Mouse (Mus musculus) MEL (cell line): ENCODE results near the gene Ap4e1. TPM values are rescaled to one million over a fixed set of nuclear protein-coding genes. Genes with fewer than 3 reads are reported as not detected.
A peak's percentile ranks its signal among the peaks of the same experiment; 100 is the strongest.

ENCODE experiments used
- DNase-seq: peaks from one replicate; pipeline ENCODE4 v3.0.0; 2011; ENCODE audit warnings: low read depth, low spot score
- H3K27ac ChIP-seq: 2 replicates; pipeline ENCODE4 v1.5.1; 2012; ENCODE audit warnings: low read depth, mild to moderate bottlenecking, control low read depth, low read length, moderate library complexity; ENCODE audit not compliant: control insufficient read depth
- H3K27me3 ChIP-seq, 2 experiments: fragments of 150-350 bp in 1 of 2; sonication (generic) in 1 of 2; 2 replicates each; pipeline ENCODE4 v1.6.1; 2012; ENCODE audit warnings: low read length in 2 of 2, mild to moderate bottlenecking in 2 of 2, improper control_type of control experiment in 1 of 2, moderate library complexity in 1 of 2; ENCODE audit not compliant: insufficient read depth in 2 of 2, control insufficient read depth in 1 of 2
- H3K36me3 ChIP-seq, 2 experiments: 2 replicates each; pipeline ENCODE4 v1.6.1; 2012 to 2014; ENCODE audit warnings: low read length in 2 of 2, improper control_type of control experiment in 1 of 2, inconsistent platforms in 1 of 2, mild to moderate bottlenecking in 1 of 2; ENCODE audit not compliant: insufficient read depth in 2 of 2, control insufficient read depth in 1 of 2
- H3K4me1 ChIP-seq, 2 experiments: fragments of 150-350 bp in 1 of 2; sonication (generic) in 1 of 2; 2 replicates each; pipeline ENCODE4 v1.6.1; 2012; ENCODE audit warnings: low read length in 2 of 2, improper control_type of control experiment in 1 of 2, mild to moderate bottlenecking in 1 of 2; ENCODE audit not compliant: insufficient read depth in 2 of 2, control insufficient read depth in 1 of 2
- H3K4me3 ChIP-seq, 2 experiments: fragments of 150-350 bp in 1 of 2; sonication (generic) in 1 of 2; 2 replicates each; pipeline ENCODE4 v1.5.1; 2012; ENCODE audit warnings: low read depth in 2 of 2, low read length in 2 of 2, mild to moderate bottlenecking in 2 of 2, moderate library complexity in 2 of 2, control low read depth in 1 of 2, improper control_type of control experiment in 1 of 2; ENCODE audit not compliant: control insufficient read depth in 1 of 2, insufficient read depth in 1 of 2
- H3K79me2 ChIP-seq: 2 replicates; pipeline ENCODE4 v1.6.1; 2012; ENCODE audit warnings: mild to moderate bottlenecking, low read length, moderate library complexity; ENCODE audit not compliant: control insufficient read depth, poor library complexity, insufficient read depth
- H3K9ac ChIP-seq: 2 replicates; pipeline ENCODE4 v1.6.1; 2012; ENCODE audit warnings: low read depth, mild to moderate bottlenecking, control low read depth, low read length, moderate library complexity; ENCODE audit not compliant: control insufficient read depth, poor library complexity, severe bottlenecking
- H3K9me3 ChIP-seq: fragments of 150-350 bp; sonication (generic); replicated peaks from 2 replicates; pipeline ENCODE4 v1.6.1; 2012; ENCODE audit warnings: mild to moderate bottlenecking, low read length, improper control_type of control experiment, moderate library complexity; ENCODE audit not compliant: insufficient read depth
- BHLHE40 ChIP-seq: IDR thresholded peaks from 2 replicates; pipeline ENCODE4 v1.6.1; 2012; ENCODE audit warnings: low read depth, mild to moderate bottlenecking, inconsistent platforms, low read length, improper control_type of control experiment, borderline replicate concordance
- CHD1 ChIP-seq: IDR thresholded peaks from 2 replicates; pipeline ENCODE4 v1.6.1; 2012; ENCODE audit warnings: low read depth, mild to moderate bottlenecking, inconsistent platforms, low read length, improper control_type of control experiment
- CHD2 ChIP-seq: IDR thresholded peaks from 2 replicates; pipeline ENCODE4 v1.6.1; 2011; ENCODE audit warnings: low read length, improper control_type of control experiment
- CTCF ChIP-seq, 3 experiments: IDR thresholded peaks in 2 of 3; conservative IDR thresholded peaks in 1 of 3; 2 replicates each; pipeline ENCODE4 v1.5.1; 2011 to 2012; ENCODE audit warnings: low read length in 3 of 3, low read depth in 2 of 3, mild to moderate bottlenecking in 2 of 3, improper control_type of control experiment in 1 of 3, inconsistent platforms in 1 of 3, mixed read lengths in 1 of 3, moderate library complexity in 1 of 3; ENCODE audit not compliant: control insufficient read depth in 1 of 3, insufficient read depth in 1 of 3, poor library complexity in 1 of 3, severe bottlenecking in 1 of 3
- E2F4 ChIP-seq: IDR thresholded peaks from 2 replicates; pipeline ENCODE4 v1.6.1; 2011; ENCODE audit warnings: low read depth, low read length, improper control_type of control experiment, borderline replicate concordance
- ELF1 ChIP-seq: IDR thresholded peaks from 2 replicates; pipeline ENCODE4 v1.6.1; 2014; ENCODE audit warnings: low read depth, mild to moderate bottlenecking, inconsistent platforms, low read length, improper control_type of control experiment, moderate library complexity
- EP300 ChIP-seq, 2 experiments: IDR thresholded peaks; 2 replicates each; pipeline ENCODE4 v1.6.1; 2011; ENCODE audit warnings: improper control_type of control experiment in 2 of 2, low read length in 2 of 2, low read depth in 1 of 2, mild to moderate bottlenecking in 1 of 2
- ETS1 ChIP-seq: IDR thresholded peaks from 2 replicates; pipeline ENCODE4 v1.6.1; 2012; ENCODE audit warnings: low read depth, mild to moderate bottlenecking, inconsistent platforms, low read length, improper control_type of control experiment, moderate library complexity
- GABPA ChIP-seq: IDR thresholded peaks from 2 replicates; pipeline ENCODE4 v1.6.1; 2012; ENCODE audit warnings: low read depth, mild to moderate bottlenecking, inconsistent platforms, low read length, improper control_type of control experiment, moderate library complexity
- GATA1 ChIP-seq: IDR thresholded peaks from 2 replicates; pipeline ENCODE4 v1.6.1; 2011; ENCODE audit warnings: low read depth, low read length, improper control_type of control experiment
- HCFC1 ChIP-seq: IDR thresholded peaks from 2 replicates; pipeline ENCODE4 v1.6.1; 2012; ENCODE audit warnings: low read depth, mild to moderate bottlenecking, inconsistent platforms, low read length, improper control_type of control experiment, moderate library complexity
- JUND ChIP-seq: IDR thresholded peaks from 2 replicates; pipeline ENCODE4 v1.6.1; 2011; ENCODE audit warnings: low read depth, mild to moderate bottlenecking, improper control_type of control experiment, low read length
- KAT2A ChIP-seq: conservative IDR thresholded peaks from 2 replicates; pipeline ENCODE4 v1.6.1; 2012; ENCODE audit warnings: low read depth, low read length, improper control_type of control experiment, inconsistent platforms
- MAFK ChIP-seq: IDR thresholded peaks from 2 replicates; pipeline ENCODE4 v1.6.1; 2011; ENCODE audit warnings: low read depth, mild to moderate bottlenecking, low read length, improper control_type of control experiment, borderline replicate concordance
- MAX ChIP-seq: IDR thresholded peaks from 2 replicates; pipeline ENCODE4 v1.6.1; 2011; ENCODE audit warnings: low read length, improper control_type of control experiment
- MAZ ChIP-seq: IDR thresholded peaks from 2 replicates; pipeline ENCODE4 v1.6.1; 2012; ENCODE audit warnings: low read depth, mild to moderate bottlenecking, inconsistent platforms, low read length, improper control_type of control experiment
- MEF2A ChIP-seq: IDR thresholded peaks from 2 replicates; pipeline ENCODE4 v1.6.1; 2014; ENCODE audit warnings: low read depth, mild to moderate bottlenecking, inconsistent platforms, low read length, improper control_type of control experiment; ENCODE audit not compliant: poor library complexity, insufficient replicate concordance, severe bottlenecking; ENCODE audit errors: extremely low read depth
- MXI1 ChIP-seq: IDR thresholded peaks from 2 replicates; pipeline ENCODE4 v1.6.1; 2011; ENCODE audit warnings: mild to moderate bottlenecking, low read depth, low read length, improper control_type of control experiment
- MYB ChIP-seq: IDR thresholded peaks from 2 replicates; pipeline ENCODE4 v1.6.1; 2011; ENCODE audit warnings: mild to moderate bottlenecking, low read depth, low read length, improper control_type of control experiment
- MYC ChIP-seq: IDR thresholded peaks from 2 replicates; pipeline ENCODE4 v1.6.1; 2011; ENCODE audit warnings: low read depth, mild to moderate bottlenecking, low read length, improper control_type of control experiment, moderate library complexity
- POLR2A ChIP-seq, 2 experiments: IDR thresholded peaks; 2 replicates each; pipeline ENCODE4 v1.6.1; 2011 to 2012; ENCODE audit warnings: low read length in 2 of 2, mild to moderate bottlenecking in 2 of 2, control low read depth in 1 of 2, improper control_type of control experiment in 1 of 2, low read depth in 1 of 2, moderate library complexity in 1 of 2; ENCODE audit not compliant: control insufficient read depth in 1 of 2, insufficient read depth in 1 of 2, poor library complexity in 1 of 2
- POLR2AphosphoS2 ChIP-seq: IDR thresholded peaks from 2 replicates; pipeline ENCODE4 v1.6.1; 2011; ENCODE audit warnings: low read length, improper control_type of control experiment
- POLR2AphosphoS5 ChIP-seq: IDR thresholded peaks from 2 replicates; pipeline ENCODE4 v1.6.1; 2012; ENCODE audit warnings: low read depth, borderline replicate concordance, mild to moderate bottlenecking, inconsistent platforms, low read length, moderate library complexity, mixed read lengths
- RAD21 ChIP-seq: IDR thresholded peaks from 2 replicates; pipeline ENCODE4 v1.6.1; 2011; ENCODE audit warnings: mild to moderate bottlenecking, low read depth, low read length, improper control_type of control experiment
- RCOR1 ChIP-seq: IDR thresholded peaks from 2 replicates; pipeline ENCODE4 v1.6.1; 2012; ENCODE audit warnings: low read depth, mild to moderate bottlenecking, inconsistent platforms, low read length, improper control_type of control experiment
- SMC3 ChIP-seq: IDR thresholded peaks from 2 replicates; pipeline ENCODE4 v1.6.1; 2011; ENCODE audit warnings: low read depth, low read length, improper control_type of control experiment
- TAL1 ChIP-seq: IDR thresholded peaks from 2 replicates; pipeline ENCODE4 v1.6.1; 2012; ENCODE audit warnings: mild to moderate bottlenecking, inconsistent platforms, low read length, moderate library complexity, mixed read lengths
- TBP ChIP-seq: IDR thresholded peaks from 2 replicates; pipeline ENCODE4 v1.8.0; 2011; ENCODE audit warnings: low read depth, low read length, improper control_type of control experiment
- TCF12 ChIP-seq: IDR thresholded peaks from 2 replicates; pipeline ENCODE4 v1.6.1; 2014; ENCODE audit warnings: low read depth, mild to moderate bottlenecking, inconsistent platforms, low read length, improper control_type of control experiment, moderate library complexity
- UBTF ChIP-seq: IDR thresholded peaks from 2 replicates; pipeline ENCODE4 v1.6.1; 2012; ENCODE audit warnings: low read depth, mild to moderate bottlenecking, inconsistent platforms, low read length, improper control_type of control experiment, moderate library complexity, borderline replicate concordance; ENCODE audit not compliant: insufficient read depth
- USF1 ChIP-seq: IDR thresholded peaks from 2 replicates; pipeline ENCODE4 v1.6.1; 2014; ENCODE audit warnings: low read depth, mild to moderate bottlenecking, inconsistent platforms, low read length, improper control_type of control experiment, moderate library complexity
- USF2 ChIP-seq, 2 experiments: IDR thresholded peaks; 2 replicates each; pipeline ENCODE4 v1.6.1; 2011 to 2012; ENCODE audit warnings: improper control_type of control experiment in 2 of 2, low read length in 2 of 2, borderline replicate concordance in 1 of 2, inconsistent platforms in 1 of 2, low read depth in 1 of 2, mild to moderate bottlenecking in 1 of 2; ENCODE audit not compliant: insufficient read depth in 1 of 2
- ZC3H11A ChIP-seq: IDR thresholded peaks from 2 replicates; pipeline ENCODE4 v1.6.1; 2012; ENCODE audit warnings: low read depth, mild to moderate bottlenecking, inconsistent platforms, low read length, improper control_type of control experiment
- ZKSCAN1 ChIP-seq: IDR thresholded peaks from 2 replicates; pipeline ENCODE4 v1.6.1; 2012; ENCODE audit warnings: low read depth, mild to moderate bottlenecking, inconsistent platforms, low read length, improper control_type of control experiment, moderate library complexity
- ZMIZ1 ChIP-seq: IDR thresholded peaks from 2 replicates; pipeline ENCODE4 v1.6.1; 2012; ENCODE audit warnings: low read depth, mild to moderate bottlenecking, inconsistent platforms, low read length, improper control_type of control experiment, moderate library complexity
- ZNF384 ChIP-seq: IDR thresholded peaks from 2 replicates; pipeline ENCODE4 v1.6.1; 2012; ENCODE audit warnings: low read depth, mild to moderate bottlenecking, inconsistent platforms, low read length, improper control_type of control experiment
- polyA plus RNA-seq, 2 experiments: library from polyadenylated mRNA; stranded (reverse) in 1 of 2; unstranded in 1 of 2; fragments of >175 nt in 1 of 2; fragments of >200 nt in 1 of 2; gene quantifications; 2 replicates each; pipeline versions ENCODE4 v1.2.1 to v1.2.4; 2012; ENCODE audit warnings: low replicate concordance in 2 of 2, low read depth in 1 of 2; ENCODE audit not compliant: insufficient read length in 2 of 2, insufficient read depth in 1 of 2, missing spikeins in 1 of 2
- total RNA-seq: library from RNA; depleted of rRNA; stranded (reverse); fragments of 300-350 nt; gene quantifications from 2 replicates; pipeline ENCODE4 v1.2.3, GENCODE M21; 2012; rRNA removed

The Ap4e1 gene
- total RNA-seq: 9.4 and 10.5 TPM in 2 replicates
- polyA plus RNA-seq: 1 to 10 TPM in 1 of 2 experiments, not detected in 1; 9.4 TPM

GRCm38 (mm10) chr2:127008469-127008998 is at the start of gene Ap4e1:
Ap4e1 (plus strand) TSS chr2:127008717.
- H3K4me1 ChIP-seq: peaks cover 0 to 5% of the 10 kb centered on the region in 2 experiments; a peak in 1 of 4 replicates
- no peaks in the 10 kb centered on the region for H3K27me3 ChIP-seq
- H3K9ac ChIP-seq: peak within 1 kb of the TSS; percentile 99
- DNase-seq: peak; percentile 97
- H3K27ac ChIP-seq: peak within 1 kb of the TSS; percentile 67
- no peaks in the 10 kb centered on the region for H3K9me3 ChIP-seq
- peaks cover 8% of the 10 kb centered on the region for H3K79me2 ChIP-seq
- peak within 1 kb of the TSS; percentile 62 to 100 for H3K4me3 ChIP-seq
- H3K36me3 ChIP-seq: peaks cover 2 to 4% of the 10 kb centered on the region in 2 experiments
- TF ChIP-seq CHD1 (no peak), KAT2A (peak; percentile 75; the same call in 1 of the 2 replicates), MYC (no peak), TCF12 (peak; percentile 65), USF2 (IDR thresholded peaks at IDR 0.05; ENCODE audit: borderline replicate concordance in 1 of 2, insufficient read depth in 1 of 2, low read depth in 1 of 2, low read length in 2 of 2) (no peak), GATA1 (no peak; the same call in 1 of the 2 replicates), RCOR1 (no peak), GABPA (no peak), MEF2A (no peak), E2F4 (no peak), ZMIZ1 (0 out of 2 replicates have a peak, but pooled peaks have one; percentile 64), ELF1 (peak; percentile 94), USF1 (no peak), SMC3 (peak; percentile 61), TAL1 (no peak), MXI1 (peak; percentile 78; the same call in 1 of the 2 replicates), UBTF (no peak), POLR2AphosphoS5 (no peak), MAX (no peak), HCFC1 (peak; percentile 96), ETS1 (peak; percentile 69; the same call in 1 of the 2 replicates), EP300 (IDR thresholded peaks at IDR 0.05; ENCODE audit: low read depth in 1 of 2, low read length in 2 of 2) (peak in 1 of 2 experiments; percentile 47; a peak in 1 of 4 replicates), RAD21 (peak; percentile 79), MAFK (no peak), CTCF (IDR thresholded peaks at IDR 0.05 in 2 of 3, conservative IDR thresholded peaks at IDR 0.05 in 1 of 3; ENCODE audit: control insufficient read depth in 1 of 3, insufficient read depth in 1 of 3, low read depth in 2 of 3, low read length in 3 of 3, poor library complexity in 1 of 3, severe bottlenecking in 1 of 3) (peak; percentile 86 to 89 (median 87)), BHLHE40 (no peak), CHD2 (no peak), MAZ (0 out of 2 replicates have a peak, but pooled peaks have one; percentile 33), ZKSCAN1 (no peak), POLR2A (IDR thresholded peaks at IDR 0.05; ENCODE audit: control insufficient read depth in 1 of 2, insufficient read depth in 1 of 2, low read depth in 1 of 2, low read length in 2 of 2, poor library complexity in 1 of 2) (peak; percentile 87 to 88), TBP (no peak), ZNF384 (peak; percentile 49), ZC3H11A (peak; percentile 33; the same call in 1 of the 2 replicates), JUND (0 out of 2 replicates have a peak, but pooled peaks have one; percentile 53), MYB (no peak), POLR2AphosphoS2 (peak; percentile 42; the same call in 1 of the 2 replicates)
